Mouse (Mus musculus) neural tube, embryonic 11.5 days (tissue): ENCODE results near the gene 1700029I15Rik. TPM values are rescaled to one million over a fixed set of nuclear protein-coding genes. Genes with fewer than 3 reads are reported as not detected.
A peak's percentile ranks its signal among the peaks of the same experiment; 100 is the strongest.

Experiments used
- ATAC-seq: fragments of 200-750 bp; cut with Nextera tagmentation; 2 replicates; pipeline ENCODE4 v1.8.0; 2017; ENCODE audit warnings: moderate number of reproducible peaks, mild to moderate bottlenecking, moderate TSS enrichment, moderate library complexity; ENCODE audit not compliant: insufficient read depth, low FRiP score, low TSS enrichment
- DNase-seq: peaks from one replicate; pipeline ENCODE4 v3.0.0-alpha.2; 2015; ENCODE audit warnings: low spot score
- H3K27ac ChIP-seq: fragments of 300-500 bp; sonication (generic); 2 replicates; pipeline ENCODE4 v1.5.1; 2014; ENCODE audit warnings: low read depth, mild to moderate bottlenecking, low read length
- H3K27me3 ChIP-seq: fragments of 300-500 bp; sonication (generic); 2 replicates; pipeline ENCODE4 v1.6.1; 2014; ENCODE audit warnings: mild to moderate bottlenecking, low read length, mixed read lengths; ENCODE audit not compliant: control insufficient read depth, insufficient read depth
- H3K36me3 ChIP-seq: fragments of 300-500 bp; sonication (generic); 2 replicates; pipeline ENCODE4 v1.6.1; 2014; ENCODE audit warnings: mild to moderate bottlenecking, low read length, moderate library complexity, mixed read lengths; ENCODE audit not compliant: control insufficient read depth, insufficient read depth
- H3K4me1 ChIP-seq: fragments of 300-500 bp; sonication (generic); 2 replicates; pipeline ENCODE4 v1.6.1; 2014; ENCODE audit warnings: low read length, mixed read lengths; ENCODE audit not compliant: control insufficient read depth, insufficient read depth
- H3K4me2 ChIP-seq: fragments of 300-500 bp; sonication (generic); 2 replicates; pipeline ENCODE4 v1.6.1; 2014; ENCODE audit warnings: low read depth, mild to moderate bottlenecking, moderate library complexity
- H3K4me3 ChIP-seq: fragments of 300-500 bp; sonication (generic); 2 replicates; pipeline ENCODE4 v1.5.1; 2014; ENCODE audit warnings: low read depth, low read length
- H3K9ac ChIP-seq: fragments of 300-500 bp; sonication (generic); 2 replicates; pipeline ENCODE4 v1.6.1; 2014; ENCODE audit warnings: mild to moderate bottlenecking, low read length
- H3K9me3 ChIP-seq: fragments of 300-500 bp; sonication (generic); 2 replicates; pipeline ENCODE4 v1.6.1; 2016; ENCODE audit warnings: low read length; ENCODE audit not compliant: control insufficient read depth
- WGBS: fragments of 180-500 bp; shearing (Covaris S2); extraction: QIAGEN DNeasy Blood & Tissue Kit; methylation state at CpG from one replicate; pipeline ENCODE4 v1.1.7; 2014; 5-methylcytosine and 5-hydroxymethylcytosine counted together
- polyA plus RNA-seq: library from polyadenylated mRNA; unstranded; fragments of >200 nt; fragmentation: Nextera tagmentation; extraction: Ambion mirVana; gene quantifications from 2 replicates; pipeline ENCODE4 v1.2.1, GENCODE M21; 2014

Gene 1700029I15Rik
- polyA plus RNA-seq, 1 experiment from 2014 or later = 3.1 TPM

DNA sequence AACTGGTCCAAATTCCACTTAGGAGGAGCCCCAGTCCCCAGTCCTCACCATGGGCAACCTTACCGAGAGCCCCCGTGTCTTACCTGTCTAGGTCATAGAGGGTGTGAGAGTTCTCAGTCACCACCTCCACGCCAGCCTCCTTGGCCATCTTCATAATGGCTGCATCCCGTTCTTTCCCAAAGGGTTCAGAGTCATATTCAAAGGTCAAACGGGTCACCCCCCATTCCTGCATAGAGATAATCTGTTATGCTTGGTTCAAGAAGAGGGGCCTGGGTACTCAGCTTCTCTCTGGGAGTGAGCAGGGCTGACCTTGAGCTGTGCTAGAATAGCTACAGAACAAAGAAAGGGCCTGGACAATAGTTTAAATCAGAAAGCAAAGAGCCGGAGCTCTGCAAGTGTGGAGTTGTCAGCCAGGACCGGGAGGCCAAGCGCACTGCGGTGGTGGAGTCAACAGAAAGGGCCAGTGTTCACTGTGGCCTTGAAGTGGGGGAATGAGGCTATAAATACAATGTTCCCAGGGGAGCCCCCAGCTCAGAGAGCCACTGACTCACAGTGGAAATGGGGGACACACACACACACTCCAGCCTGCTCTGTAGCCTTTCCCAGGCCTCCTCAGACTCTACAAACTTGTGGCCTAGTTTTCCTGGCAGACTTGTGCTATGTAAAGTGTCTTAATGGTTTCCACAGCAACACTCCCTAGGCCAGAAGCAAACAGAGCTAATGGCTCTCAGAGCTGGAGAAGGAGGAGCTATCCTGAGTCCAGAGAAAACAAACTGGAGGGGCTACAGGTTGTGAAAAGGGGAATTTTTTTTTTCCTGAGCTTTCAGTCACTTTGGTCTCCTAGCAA is 42.3 kb downstream of the 1700029I15Rik start:
- Histone ChIP-seq H3K27me3 (no peaks in the 10 kb centered on the region), H3K4me1 (peaks cover 11% of the 10 kb centered on the region; the same call in 1 of the 2 replicates), H3K9me3 (no peaks in the 10 kb centered on the region), H3K4me3 (no peak overlapping the region), H3K27ac (peak overlapping the region; percentile 75), H3K4me2 (peak overlapping the region; percentile 2; the same call in 1 of the 2 replicates), H3K36me3 (peaks cover 5% of the 10 kb centered on the region; the same call in 1 of the 2 replicates), H3K9ac (no peak overlapping the region; the same call in 1 of the 2 replicates)
- ATAC-seq (peak; percentile 49), DNase-seq (peak; percentile 38)
- 59% methylated on average over 9 of the region's 9 CpGs for WGBS

DNA sequence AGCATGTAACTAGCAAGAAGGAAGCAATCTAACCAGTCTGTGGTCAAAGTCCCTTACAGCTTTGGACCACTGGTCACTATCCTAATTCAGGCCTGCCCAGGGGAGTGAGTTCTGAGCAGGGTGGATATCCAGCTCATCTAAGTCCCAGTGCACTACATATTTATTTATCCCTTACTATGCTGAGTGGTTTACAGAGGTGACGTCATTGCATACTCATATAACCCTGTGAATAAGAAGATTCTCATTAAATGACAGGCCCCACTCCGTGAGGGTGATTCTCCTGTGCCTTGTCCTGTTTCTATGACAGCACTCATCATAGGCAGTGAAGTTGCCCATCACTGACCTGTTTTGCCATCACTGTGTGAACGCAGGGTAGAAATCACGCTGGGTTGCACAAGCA is 43.0 kb downstream of the 1700029I15Rik start:
- ATAC-seq = no peak

DNA sequence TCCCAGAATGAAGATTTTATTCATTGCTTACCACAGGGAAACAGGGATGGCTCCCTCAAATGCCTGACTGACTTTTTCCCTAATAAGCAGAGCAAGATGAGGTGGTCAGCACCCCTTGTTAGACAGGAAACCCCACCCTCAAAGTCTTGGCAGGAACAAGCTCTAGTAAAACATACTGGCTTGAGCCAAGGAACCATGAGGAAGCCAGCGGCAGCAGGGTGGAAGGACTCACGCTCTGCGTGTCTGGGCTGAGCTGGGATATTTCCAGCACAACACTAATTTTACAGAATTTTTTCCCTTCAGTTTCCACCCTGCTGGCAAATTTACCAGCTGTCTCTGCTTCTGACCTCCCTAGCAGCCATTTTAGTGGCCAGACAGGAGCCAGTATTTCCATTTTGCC is 44.1 kb downstream of the 1700029I15Rik start:
- DNase-seq (no peak), ATAC-seq (no peak)
- Histone ChIP-seq H3K9me3 (no peaks in the 10 kb centered on the region), H3K4me1 (peaks cover 18% of the 10 kb centered on the region), H3K4me3 (no peak overlapping the region), H3K27ac (no peak overlapping the region), H3K4me2 (no peak overlapping the region), H3K9ac (no peak overlapping the region), H3K27me3 (no peaks in the 10 kb centered on the region), H3K36me3 (no peaks in the 10 kb centered on the region)
- 98% methylated on average over 3 of the region's 3 CpGs for WGBS

More for the DNA sequence above, 43.0 kb downstream of the 1700029I15Rik start:
- H3K27ac ChIP-seq = no peak overlapping the region
- no peak for DNase-seq
- no peaks in the 10 kb centered on the region for H3K27me3 ChIP-seq
- no peak overlapping the region for H3K4me3 ChIP-seq
- 81% methylated on average over 4 of the region's 4 CpGs for WGBS
- H3K9me3 ChIP-seq = no peaks in the 10 kb centered on the region
- no peak overlapping the region for H3K4me2 ChIP-seq
- peaks cover 11% of the 10 kb centered on the region; the same call in 1 of the 2 replicates for H3K4me1 ChIP-seq
- H3K36me3 ChIP-seq = peaks cover 2% of the 10 kb centered on the region; the same call in 1 of the 2 replicates
- H3K9ac ChIP-seq = no peak overlapping the region

DNA sequence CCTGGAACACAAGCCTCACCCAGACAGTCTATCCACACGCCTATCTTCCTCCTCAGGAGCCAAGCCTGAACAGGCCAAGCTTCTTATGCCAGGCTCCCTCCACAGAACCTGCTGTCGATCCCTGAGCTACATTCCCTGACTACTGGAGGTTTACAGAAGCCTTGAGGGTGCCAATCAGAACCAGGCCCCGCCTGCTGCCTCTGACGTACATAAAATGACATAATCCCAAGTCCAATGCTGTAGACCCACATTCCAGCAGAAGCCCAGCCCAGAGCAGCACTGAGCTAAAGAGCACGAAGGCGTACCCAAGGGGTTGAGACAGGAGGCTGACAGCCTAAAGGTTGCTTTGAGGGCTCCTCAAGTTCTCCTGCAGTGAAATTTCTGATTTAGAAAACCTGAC is 45.5 kb downstream of the 1700029I15Rik start:
- WGBS = 83% methylated on average over 6 of the region's 6 CpGs
- Histone ChIP-seq H3K27ac (no peak overlapping the region), H3K27me3 (no peaks in the 10 kb centered on the region), H3K4me2 (no peak overlapping the region), H3K4me1 (peaks cover 32% of the 10 kb centered on the region), H3K4me3 (no peak overlapping the region), H3K36me3 (no peaks in the 10 kb centered on the region), H3K9me3 (no peaks in the 10 kb centered on the region), H3K9ac (no peak overlapping the region)
- DNase-seq = no peak
- no peak for ATAC-seq

DNA sequence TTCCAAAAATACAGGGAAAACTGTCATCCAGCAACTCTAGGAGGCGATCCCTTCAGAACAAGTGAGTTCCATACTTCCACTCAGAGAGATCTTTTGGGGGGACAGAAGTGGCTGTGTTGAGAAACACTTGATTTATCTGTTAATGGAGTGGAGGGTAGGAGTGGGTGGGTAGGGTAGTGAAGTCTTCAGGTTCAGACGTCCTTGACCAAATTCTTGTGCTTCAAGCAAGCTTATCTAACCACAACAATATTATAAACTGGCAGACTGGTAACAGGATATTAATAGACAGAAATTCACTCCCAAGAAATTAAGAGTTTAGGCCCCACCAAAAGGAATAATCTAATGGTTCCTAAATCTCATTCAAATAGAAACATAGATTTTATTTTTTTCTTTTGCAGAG is 47.8 kb downstream of the 1700029I15Rik start:
- H3K4me3 ChIP-seq = no peak overlapping the region
- whole genome bisulfite sequencing = 88% methylated on average over 2 of the region's 2 CpGs
- no peak overlapping the region for H3K27ac ChIP-seq
- no peaks in the 10 kb centered on the region for H3K36me3 ChIP-seq
- H3K4me2 ChIP-seq = no peak overlapping the region
- DNase-seq (no peak), ATAC-seq (no peak)
- no peak overlapping the region for H3K9ac ChIP-seq
- no peaks in the 10 kb centered on the region for H3K9me3 ChIP-seq
- H3K4me1 ChIP-seq = peaks cover 24% of the 10 kb centered on the region
- no peaks in the 10 kb centered on the region for H3K27me3 ChIP-seq

DNA sequence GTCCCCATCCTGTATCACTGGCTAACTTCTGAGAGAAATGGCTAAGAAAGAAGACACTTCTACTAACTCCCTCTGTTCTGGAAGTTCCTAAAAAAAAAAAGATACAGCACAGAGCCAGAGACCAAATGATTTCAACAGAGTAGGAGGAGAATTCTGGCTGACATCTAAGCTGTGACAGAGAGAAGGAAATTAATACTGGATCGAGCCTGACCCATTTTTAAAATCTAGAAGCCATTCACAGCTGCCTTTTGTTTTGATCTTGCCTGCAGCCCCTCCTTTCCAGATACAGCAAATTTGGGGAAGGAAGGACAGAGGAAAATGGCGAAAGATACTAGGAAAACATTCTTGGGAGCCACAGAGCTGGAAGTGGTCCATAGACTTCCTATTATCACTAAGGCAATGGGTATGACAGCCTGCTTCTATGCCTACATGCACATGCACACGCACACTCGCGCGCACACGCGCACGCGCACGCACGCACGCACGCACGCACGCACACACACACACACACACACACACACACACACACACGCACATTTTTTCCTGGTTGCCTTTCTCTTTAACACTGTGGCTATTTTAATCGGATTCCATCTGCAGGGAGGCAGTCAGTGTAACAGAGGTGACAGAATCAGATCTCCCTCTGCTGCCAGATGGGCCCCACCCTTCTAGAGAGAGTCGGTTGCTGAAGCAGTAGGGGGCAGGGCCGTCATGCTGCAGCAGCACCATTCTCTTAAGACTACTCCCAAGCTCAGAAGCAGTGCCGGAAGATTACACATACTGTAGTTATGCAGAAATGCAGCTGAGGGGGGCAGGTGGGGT is 48.6 kb downstream of the 1700029I15Rik start:
- Histone ChIP-seq H3K9me3 (no peaks in the 10 kb centered on the region), H3K27ac (0 out of 2 replicates have a peak overlapping the region, but pooled peaks have one; percentile 10), H3K4me2 (peak overlapping the region; percentile 88), H3K27me3 (no peaks in the 10 kb centered on the region), H3K9ac (no peak overlapping the region), H3K4me3 (peak overlapping the region; percentile 82), H3K4me1 (peaks cover 24% of the 10 kb centered on the region), H3K36me3 (no peaks in the 10 kb centered on the region)
- WGBS = 68% methylated on average over 21 of the region's 21 CpGs
- peak; percentile 44 for DNase-seq
- ATAC-seq = no peak

DNA sequence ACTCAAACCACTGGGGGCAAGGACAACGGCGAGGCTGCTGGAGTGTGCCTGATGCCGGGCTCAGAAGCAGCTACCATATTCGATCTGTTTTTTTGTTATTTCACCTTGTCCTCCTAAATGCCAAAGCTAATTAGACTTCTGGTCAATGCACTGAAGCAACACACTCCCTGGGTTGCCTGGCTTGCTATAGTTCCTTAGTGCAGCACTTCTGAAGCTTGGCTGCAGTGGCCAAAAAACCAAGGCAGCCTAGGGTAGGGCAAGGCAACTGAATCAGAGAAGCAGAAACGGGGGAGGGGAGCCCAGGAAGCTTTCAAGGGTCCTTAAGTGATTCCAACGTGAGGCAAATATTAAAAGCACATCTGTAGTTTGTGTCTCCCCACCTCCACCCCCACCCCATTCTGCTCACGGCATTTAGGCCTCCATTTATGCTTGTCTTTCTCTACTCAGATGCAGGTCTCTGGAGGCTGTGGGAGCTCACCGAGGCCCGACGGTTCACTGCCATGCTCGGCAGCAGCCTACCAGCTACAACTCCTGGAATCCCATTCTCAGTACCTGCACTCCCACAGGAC is 49.4 kb downstream of the 1700029I15Rik start:
- Histone ChIP-seq H3K27me3 (no peaks in the 10 kb centered on the region), H3K9ac (no peak overlapping the region; the same call in 1 of the 2 replicates), H3K9me3 (no peaks in the 10 kb centered on the region), H3K4me1 (peaks cover 24% of the 10 kb centered on the region), H3K27ac (no peak overlapping the region), H3K4me2 (peak overlapping the region; percentile 88), H3K36me3 (no peaks in the 10 kb centered on the region), H3K4me3 (peak overlapping the region; percentile 82)
- no peak for DNase-seq
- no peak for ATAC-seq
- 48% methylated on average over 11 of the region's 11 CpGs for WGBS
